Mouse (Mus musculus) cerebellum, adult 2 months (tissue): Measurements from ENCODE around the gene Rftn2. TPM values are rescaled to one million over a fixed set of nuclear protein-coding genes. Genes with fewer than 3 reads are reported as not detected.

Experiments
- DNase-seq, 2 experiments: peaks; one replicate each; pipeline ENCODE4 v3.0.0; 2021
- H3K27ac ChIP-seq: fragments of 200-500 bp; 2 replicates; pipeline ENCODE4 v1.5.1; 2012; ENCODE audit warnings: low read length, control low read depth, inconsistent platforms; ENCODE audit not compliant: insufficient read depth
- H3K27me3 ChIP-seq: fragments of 200-500 bp; 2 replicates; pipeline ENCODE4 v1.6.1; 2012; ENCODE audit warnings: inconsistent platforms, mild to moderate bottlenecking, low read length, moderate library complexity; ENCODE audit not compliant: control insufficient read depth, insufficient read depth
- H3K4me1 ChIP-seq: fragments of 200-500 bp; 2 replicates; pipeline ENCODE4 v1.6.1; 2011; ENCODE audit warnings: low read length; ENCODE audit not compliant: control insufficient read depth, insufficient read depth
- H3K4me3 ChIP-seq: fragments of 200-500 bp; replicated peaks from 2 replicates; pipeline ENCODE3; 2011; ENCODE audit warnings: mild to moderate bottlenecking, low read depth, low read length, control low read depth; ENCODE audit not compliant: insufficient read depth
- CTCF ChIP-seq: fragments of 200-500 bp; IDR thresholded peaks from 2 replicates; pipeline ENCODE4 v1.5.1; 2011; ENCODE audit warnings: low read depth, mild to moderate bottlenecking, control low read depth, low read length, moderate library complexity, borderline replicate concordance; ENCODE audit not compliant: insufficient read depth
- POLR2A ChIP-seq: fragments of 200-500 bp; IDR thresholded peaks from 2 replicates; pipeline ENCODE4 v1.6.1; 2011; ENCODE audit warnings: low read length, control low read depth, borderline replicate concordance; ENCODE audit not compliant: insufficient read depth
- WGBS: fragments of 180-500 bp; shearing (Covaris S2); methylation state at CpG from one replicate; pipeline ENCODE4 v1.1.7; 2018; 5-methylcytosine and 5-hydroxymethylcytosine counted together
- polyA plus RNA-seq: library from polyadenylated mRNA; depleted of rRNA; stranded (reverse); fragments of >200 nt; gene quantifications from 2 replicates; pipeline ENCODE4 v1.2.3, GENCODE M21; 2012

Gene Rftn2
- polyA plus RNA-seq, 1 experiment = 17.1 TPM

GRCm38 (mm10) chr1:55221352-55221751 lies 5.2 kb downstream of the Rftn2 start:
- H3K27ac ChIP-seq = no peak overlapping the region
- TF ChIP-seq POLR2A = no peak
- no peak for TF ChIP-seq CTCF
- peak in 1 of 2 experiments; percentile 60 for DNase-seq
- H3K27me3 ChIP-seq = no peaks in the 10 kb centered on the region; the same call in 1 of the 2 replicates
- 39% methylated on average over 4 of the region's 4 CpGs for WGBS
- no peak overlapping the region for H3K4me3 ChIP-seq
- no peaks in the 10 kb centered on the region; the same call in 1 of the 2 replicates for H3K4me1 ChIP-seq

GRCm38 (mm10) chr1:55217191-55217590 lies 9.4 kb downstream of the Rftn2 start:
- no peak overlapping the region for H3K27ac ChIP-seq
- TF ChIP-seq CTCF (no peak), POLR2A (no peak)
- no peak for DNase-seq
- WGBS = 35% methylated on average over 2 of the region's 2 CpGs
- no peaks in the 10 kb centered on the region; the same call in 1 of the 2 replicates for H3K4me1 ChIP-seq
- no peak overlapping the region for H3K4me3 ChIP-seq
- H3K27me3 ChIP-seq = no peaks in the 10 kb centered on the region

- no peaks in the 10 kb centered on the region for H3K27me3 ChIP-seq
- H3K4me1 ChIP-seq = no peaks in the 10 kb centered on the region
- WGBS = 74% methylated on average over 11 of the region's 11 CpGs
- TF ChIP-seq CTCF (no peak), POLR2A (no peak)
- H3K27ac ChIP-seq = no peak overlapping the region
- no peak overlapping the region for H3K4me3 ChIP-seq
- DNase-seq = no peak
Measured at GRCm38 (mm10) chr1:55215185-55215813, 11.3 kb downstream of the Rftn2 start.

GRCm38 (mm10) chr1:55213936-55214335 lies 12.6 kb downstream of the Rftn2 start:
- no peaks in the 10 kb centered on the region for H3K4me1 ChIP-seq
- 92% methylated on average over 6 of the region's 6 CpGs for WGBS
- H3K27me3 ChIP-seq = no peaks in the 10 kb centered on the region
- H3K27ac ChIP-seq = no peak overlapping the region
- TF ChIP-seq POLR2A (no peak), CTCF (no peak)
- no peak overlapping the region for H3K4me3 ChIP-seq
- no peak for DNase-seq

DNA sequence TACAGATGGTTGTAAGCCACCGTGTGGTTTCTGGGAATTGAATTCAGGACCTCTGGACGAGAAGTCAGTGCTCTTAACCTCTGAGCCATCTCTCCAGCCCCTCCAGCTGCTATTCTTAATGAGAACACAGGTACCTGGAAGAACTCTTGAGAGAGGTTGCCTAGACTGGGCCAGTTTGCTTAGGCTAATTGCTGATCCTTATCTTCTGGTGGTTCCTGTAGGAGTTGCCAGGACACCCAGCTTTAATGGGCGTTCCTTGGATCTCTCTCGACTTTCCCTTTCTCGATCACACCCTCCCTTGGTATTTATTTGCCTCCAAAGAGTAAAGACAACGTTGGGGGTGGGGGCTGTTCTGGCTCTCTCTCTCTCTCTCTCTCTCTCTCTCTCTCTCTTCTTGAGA lies 13.1 kb downstream of the Rftn2 start:
- Histone ChIP-seq H3K4me1 (no peaks in the 10 kb centered on the region), H3K4me3 (no peak overlapping the region), H3K27ac (no peak overlapping the region), H3K27me3 (no peaks in the 10 kb centered on the region)
- 79% methylated on average over 6 of the region's 6 CpGs for WGBS
- DNase-seq = no peak
- TF ChIP-seq CTCF = no peak
- no peak for TF ChIP-seq POLR2A

GRCm38 (mm10) chr1:55212771-55213170 lies 13.8 kb downstream of the Rftn2 start:
- Histone ChIP-seq H3K4me3 (no peak overlapping the region), H3K27ac (no peak overlapping the region), H3K27me3 (no peaks in the 10 kb centered on the region), H3K4me1 (no peaks in the 10 kb centered on the region)
- TF ChIP-seq CTCF = no peak
- TF ChIP-seq POLR2A = no peak
- WGBS = 89% methylated on average over 4 of the region's 4 CpGs
- DNase-seq = no peak

DNA sequence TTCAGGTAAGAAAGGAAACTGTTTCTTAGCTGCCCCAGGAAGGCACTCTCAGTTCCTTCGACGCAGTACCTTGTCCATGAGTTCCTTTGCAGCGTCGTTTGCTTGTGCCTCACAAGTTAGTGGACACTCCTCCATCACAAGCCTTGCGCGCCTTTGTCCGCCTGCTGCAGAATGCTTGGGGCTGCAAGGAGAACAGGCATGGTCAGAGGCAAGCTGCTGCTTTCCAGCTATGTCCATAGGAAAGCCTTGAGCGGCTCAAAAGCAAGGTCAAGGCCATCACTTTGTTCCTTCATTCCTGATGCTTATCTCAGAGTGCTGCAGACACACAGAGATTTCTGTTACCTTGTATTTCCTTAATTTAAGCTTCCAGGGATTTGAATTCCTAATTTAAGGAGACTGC lies 15.5 kb downstream of the Rftn2 start:
- 82% methylated on average over 8 of the region's 8 CpGs for WGBS
- H3K27ac ChIP-seq = no peak overlapping the region
- TF ChIP-seq CTCF (no peak), POLR2A (no peak)
- H3K4me3 ChIP-seq = no peak overlapping the region
- no peak for DNase-seq
- no peaks in the 10 kb centered on the region for H3K4me1 ChIP-seq
- no peaks in the 10 kb centered on the region for H3K27me3 ChIP-seq

DNA sequence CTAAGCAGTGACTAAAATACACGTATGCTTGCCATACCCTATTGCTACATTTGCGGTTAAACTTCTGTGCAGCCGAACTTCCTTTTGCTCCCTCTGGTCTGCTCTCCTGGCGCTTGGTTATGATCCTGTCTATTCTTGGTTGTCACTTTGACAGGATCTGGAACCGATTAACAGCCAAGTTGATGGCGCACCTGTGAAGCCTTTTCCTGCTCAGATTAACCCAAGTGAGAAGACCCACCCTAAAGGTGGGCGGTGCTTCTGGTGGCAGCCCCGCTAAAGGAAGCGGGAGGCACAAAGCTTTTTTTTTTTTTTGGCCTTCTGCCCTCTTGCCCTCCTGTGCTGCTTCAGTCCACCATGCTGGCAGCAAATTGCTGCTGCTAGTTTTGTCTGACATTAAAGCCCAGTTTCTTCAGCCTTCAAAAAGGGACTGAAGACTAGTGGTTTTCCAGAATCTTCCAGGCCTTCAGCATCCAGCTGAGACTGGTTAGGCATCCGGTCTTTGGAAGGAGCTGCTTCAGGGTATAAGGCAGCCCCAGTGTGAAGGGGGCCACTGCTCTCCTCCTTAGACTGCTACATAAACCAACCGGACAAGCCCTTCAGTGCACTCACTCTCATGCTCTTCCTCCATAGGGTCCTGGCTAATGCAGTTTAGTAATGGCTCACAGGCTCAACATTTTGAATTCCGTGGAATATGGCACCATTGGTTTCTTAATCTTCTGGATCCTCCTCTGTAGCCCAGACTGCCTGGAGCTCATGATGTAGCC lies 16.2 kb downstream of the Rftn2 start:
- H3K4me1 ChIP-seq = no peaks in the 10 kb centered on the region
- 26% methylated on average over 12 of the region's 12 CpGs for WGBS
- no peak for DNase-seq
- H3K4me3 ChIP-seq = no peak overlapping the region
- H3K27me3 ChIP-seq = no peaks in the 10 kb centered on the region
- H3K27ac ChIP-seq = no peak overlapping the region
- TF ChIP-seq CTCF (no peak), POLR2A (no peak)
